Mouse (Mus musculus): ENCODE measurements around the gene Gca. TPM values are rescaled to one million over a fixed set of nuclear protein-coding genes. Genes with fewer than 3 reads are reported as not detected.

Gca gene
- polyA plus RNA-seq, 1 experiment from 2014 or later, result 2.2 TPM

GRCm38 (mm10) chr2:62743098-62743497 is 79.0 kb downstream of the Gca start:
- Histone ChIP-seq H3K27ac (ENCODE audit: low read depth, low read length) (no peak overlapping the region), H3K9ac (ENCODE audit: low read length) (no peak overlapping the region), H3K4me2 (no peak overlapping the region), H3K9me3 (ENCODE audit: control insufficient read depth, low read length) (no peaks in the 10 kb centered on the region), H3K4me3 (ENCODE audit: low read depth, low read length) (no peak overlapping the region), H3K36me3 (ENCODE audit: control insufficient read depth, insufficient read depth, low read length) (no peaks in the 10 kb centered on the region), H3K27me3 (ENCODE audit: control insufficient read depth, insufficient read depth, low read length) (no peaks in the 10 kb centered on the region), H3K4me1 (ENCODE audit: control insufficient read depth, insufficient read depth, low read length) (no peaks in the 10 kb centered on the region)
- no peak for ATAC-seq (ENCODE audit: low FRiP score)
- DNase-seq (ENCODE audit: low spot score, missing footprints), result no peak
- 78% methylated on average over 2 of the region's 2 CpGs for WGBS

Other genes starting within 250 kb of the Gca start
- not detected in 2 replicates for gene Gcg, start 180.6 kb upstream of the Gca start, polyA plus RNA-seq (2014; fragmentation: Nextera tagmentation; extraction: Ambion mirVana)
- 1.6 and 2.8 TPM in 2 replicates for gene Fap, start 90.2 kb upstream of the Gca start, polyA plus RNA-seq (2014; fragmentation: Nextera tagmentation; extraction: Ambion mirVana)
- gene Ifih1, start 18.0 kb upstream of the Gca start, polyA plus RNA-seq (2014; fragmentation: Nextera tagmentation; extraction: Ambion mirVana), result 0.93 and 1.3 TPM in 2 replicates

Measured in midbrain, embryonic 11.5 days (tissue).